Mouse (Mus musculus): ENCODE results near the gene Pde9a.
"Not testable (repeated sequence)": the region's sequence is repeated elsewhere in the genome, so short reads cannot be mapped to it uniquely, and the experiment has no call there.

The Pde9a gene

DNA sequence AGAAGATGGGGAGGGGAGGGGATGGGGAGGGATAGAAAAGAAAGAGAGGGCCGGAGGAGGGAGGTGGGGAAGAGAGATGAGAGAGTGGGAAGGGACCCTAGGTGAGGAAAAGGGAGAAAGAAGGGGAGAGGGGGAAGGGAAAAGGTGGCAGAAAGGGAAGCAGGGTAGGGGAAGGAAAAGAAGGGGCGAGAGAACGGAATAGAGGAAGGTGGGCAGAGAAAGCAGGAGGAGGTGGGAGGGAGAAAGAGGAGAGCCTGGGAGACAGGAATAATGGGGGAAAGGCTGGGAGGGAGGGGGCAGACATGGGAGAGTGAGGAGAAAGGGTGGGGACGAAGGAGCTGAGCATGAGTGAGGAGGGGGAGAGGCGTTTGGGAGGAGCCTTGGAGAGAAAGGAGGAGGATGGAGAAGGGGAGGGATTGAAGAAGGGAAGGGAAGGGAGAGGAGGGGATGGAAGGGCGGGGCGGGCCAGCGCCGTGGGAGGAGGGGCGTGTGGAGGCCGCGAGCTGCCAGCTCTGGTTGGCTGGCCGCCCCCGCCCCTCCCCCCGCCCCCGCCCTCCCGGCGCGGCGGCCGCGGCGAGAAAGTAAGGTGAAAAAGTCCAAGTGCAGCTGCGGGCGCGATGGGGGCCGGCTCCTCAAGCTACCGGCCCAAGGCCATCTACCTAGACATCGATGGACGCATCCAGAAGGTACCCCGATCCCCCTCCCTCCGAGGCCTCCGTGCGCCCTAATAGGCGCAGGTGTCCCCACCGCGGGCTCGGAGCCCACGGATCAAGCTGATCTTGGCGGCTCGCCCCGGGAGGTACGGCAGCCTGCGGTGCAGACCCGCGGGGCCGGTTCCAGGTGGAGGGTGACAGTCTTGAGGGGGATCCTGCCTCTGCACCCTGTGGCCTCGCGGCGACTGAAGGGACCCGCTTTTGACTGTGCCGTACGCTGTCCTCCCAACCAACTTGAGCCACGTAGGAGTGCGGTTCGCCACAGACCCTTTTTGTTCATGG is at the start of gene Pde9a:
Gene Pde9a (plus strand): TSS at position 540 of the 995 bp plus-strand sequence.
- peak; percentile 82 for DNase-seq

DNA sequence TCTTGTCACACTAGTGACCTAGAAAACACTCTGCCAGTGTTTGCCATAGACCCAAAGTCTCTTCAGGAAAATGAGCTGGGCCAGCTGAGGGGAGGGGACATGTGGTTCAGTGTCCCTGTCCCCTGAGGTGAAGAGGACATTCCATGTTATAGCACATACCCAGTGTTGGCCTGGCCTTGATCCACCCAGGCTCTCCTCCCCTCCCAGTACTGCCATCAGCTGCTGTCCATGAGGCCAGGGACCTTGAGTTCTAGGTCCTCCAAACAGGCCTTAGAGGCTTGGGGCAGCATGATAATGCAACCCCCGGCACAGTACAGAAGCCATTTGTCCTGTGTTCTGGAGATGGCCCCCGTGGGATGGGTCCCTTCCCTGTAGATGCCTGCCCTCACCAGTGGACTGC is 46.2 kb upstream of the Pde9a start:
- DNase-seq = no peak

DNA sequence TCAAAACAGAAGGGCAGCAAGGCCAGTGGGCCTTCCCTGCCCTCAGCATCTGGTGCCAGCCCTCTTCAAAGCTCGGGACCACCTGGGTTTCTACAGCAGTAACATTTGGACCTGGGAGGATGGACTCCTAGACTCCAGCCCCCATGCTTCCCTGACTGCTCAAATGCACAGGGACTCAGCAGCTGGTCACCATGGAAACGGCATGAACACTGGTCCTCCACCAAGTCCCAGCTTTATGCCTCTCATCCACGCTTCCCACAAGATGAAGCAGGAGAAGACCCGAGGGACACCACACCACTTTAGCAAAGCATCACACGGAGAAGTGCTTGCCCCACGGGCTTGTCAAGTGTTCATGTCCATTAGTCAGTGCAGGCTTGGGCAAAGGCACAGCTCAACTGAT is 43.8 kb upstream of the Pde9a start:
- DNase-seq = no peak

DNA sequence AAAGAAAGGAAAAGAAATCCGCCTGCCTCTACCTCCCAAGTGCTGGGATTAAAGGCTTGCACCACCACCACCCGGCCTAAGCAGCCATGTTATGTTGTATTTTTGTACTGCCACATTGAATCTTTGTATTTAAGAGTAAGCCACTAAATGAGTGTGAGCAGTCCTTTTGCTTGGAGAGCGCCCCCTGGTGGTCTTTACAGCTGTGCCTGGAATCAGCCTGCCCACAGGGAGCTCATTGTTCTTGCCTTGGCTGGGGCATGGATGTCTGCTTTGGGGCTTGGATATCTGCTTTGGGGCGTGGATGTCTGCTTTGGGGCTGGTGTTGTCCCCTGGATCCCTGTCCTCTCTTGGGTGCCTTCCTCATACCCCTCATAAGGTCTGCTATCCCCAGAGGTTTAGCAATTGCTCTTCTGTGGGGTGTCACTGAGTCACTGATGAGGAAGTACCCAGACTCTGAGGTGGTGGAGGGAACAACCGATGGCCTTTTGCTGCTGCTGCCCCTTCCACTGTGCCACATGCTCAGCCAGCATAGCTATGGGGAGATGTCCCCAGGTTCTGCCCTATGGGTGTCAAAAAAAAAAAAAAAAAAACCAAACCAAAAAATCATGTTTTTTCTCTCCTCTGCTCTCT is 41.7 kb upstream of the Pde9a start:
- peak; percentile 84 for DNase-seq

DNA sequence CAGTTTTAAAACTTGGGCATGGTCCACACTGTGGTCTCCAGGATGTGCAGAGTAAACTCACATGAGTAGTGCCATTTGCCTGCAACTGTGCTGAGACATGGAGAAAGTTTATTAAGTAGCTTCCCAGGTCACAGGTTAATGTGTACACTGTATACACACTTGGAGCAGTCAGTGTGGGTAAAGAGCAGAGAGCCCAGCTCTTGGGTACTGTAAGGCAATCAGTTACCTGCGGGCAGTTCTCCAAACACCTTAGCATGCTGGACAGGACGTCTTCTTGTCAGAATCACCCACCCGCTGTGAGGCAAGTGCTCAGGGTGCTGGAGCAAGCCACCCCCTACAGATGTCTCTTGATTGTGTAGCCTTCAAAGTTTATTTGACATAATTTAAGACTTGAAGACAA is 41.2 kb upstream of the Pde9a start:
- no peak for DNase-seq

DNA sequence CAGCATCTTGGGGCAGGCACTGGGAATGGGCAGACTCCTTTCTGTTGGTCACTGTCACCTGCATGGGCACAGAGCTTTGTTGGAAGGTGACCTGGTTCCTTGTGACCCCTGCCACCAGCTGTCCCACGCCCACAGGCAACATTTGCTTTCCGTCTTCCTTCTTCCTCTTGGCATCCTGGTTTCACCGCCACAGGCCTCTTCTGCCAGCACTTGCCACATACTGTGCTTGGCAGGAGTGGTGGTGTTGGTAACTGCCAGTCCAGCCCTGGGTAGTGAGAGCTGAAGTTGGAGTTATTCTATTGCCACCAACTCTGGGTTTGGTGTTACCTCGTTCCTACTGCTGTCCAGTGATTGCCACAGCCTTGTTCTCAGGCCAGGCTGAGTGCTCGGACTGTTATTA is 37.9 kb upstream of the Pde9a start:
- no peak for DNase-seq

DNA sequence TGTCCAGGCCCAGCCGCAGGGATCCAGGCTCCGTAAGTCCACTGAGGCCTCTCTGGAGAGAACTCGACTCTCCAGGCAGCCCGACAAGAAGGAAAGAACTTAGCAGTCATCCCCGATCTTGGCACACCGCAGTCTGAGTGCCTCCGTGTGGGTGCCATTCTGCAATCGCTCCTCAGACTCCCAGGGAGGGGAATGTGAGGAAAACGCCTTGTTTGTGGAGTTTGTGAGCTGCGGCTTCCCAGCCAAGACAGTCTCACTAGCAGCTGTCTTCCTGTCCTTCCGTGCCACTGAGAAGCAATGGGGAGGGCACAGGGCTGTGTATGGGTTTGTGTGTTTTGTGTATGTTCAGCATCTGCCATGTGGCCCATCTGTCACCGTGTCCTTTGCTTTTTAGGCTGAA is 36.6 kb upstream of the Pde9a start:
- DNase-seq = no peak

DNA sequence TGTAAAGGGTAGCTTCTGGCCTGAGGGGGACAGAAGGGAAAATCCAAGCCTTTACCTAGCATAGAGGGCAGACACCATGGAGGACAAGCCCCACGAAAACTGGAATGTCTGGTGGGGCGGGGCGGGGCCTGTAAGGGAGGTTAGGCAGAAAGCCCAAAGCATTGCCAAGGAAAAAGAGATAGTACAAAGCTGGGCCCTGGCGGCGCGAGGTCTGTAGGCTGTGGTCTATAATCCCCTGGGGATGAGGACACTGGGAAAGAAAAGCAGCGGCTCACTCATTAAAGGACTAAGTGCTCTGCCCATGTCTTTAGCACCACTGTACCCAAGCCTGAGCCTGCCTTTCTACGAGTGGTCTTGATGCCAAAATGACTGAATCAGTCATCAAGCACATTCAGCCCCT is 34.0 kb upstream of the Pde9a start:
- no peak for DNase-seq

DNA sequence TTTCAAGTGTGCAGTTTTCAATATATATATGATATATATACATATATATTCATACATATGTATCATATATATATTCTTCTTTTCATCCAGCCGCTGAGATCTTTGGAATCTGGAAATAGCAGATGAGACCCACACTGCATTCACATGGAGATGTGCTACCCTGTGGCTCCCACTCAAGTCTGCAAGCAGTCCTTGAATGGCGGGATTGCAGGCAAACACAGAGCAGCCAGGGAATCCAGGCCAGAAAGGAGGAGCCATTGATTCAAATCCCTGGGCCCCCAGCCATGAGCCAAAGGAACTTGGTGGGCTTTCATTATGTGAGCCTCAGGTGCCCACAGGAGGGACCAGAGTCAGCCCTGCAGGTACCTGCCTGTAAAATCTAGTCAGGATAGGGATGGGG is 32.8 kb upstream of the Pde9a start:
- no peak for DNase-seq

DNA sequence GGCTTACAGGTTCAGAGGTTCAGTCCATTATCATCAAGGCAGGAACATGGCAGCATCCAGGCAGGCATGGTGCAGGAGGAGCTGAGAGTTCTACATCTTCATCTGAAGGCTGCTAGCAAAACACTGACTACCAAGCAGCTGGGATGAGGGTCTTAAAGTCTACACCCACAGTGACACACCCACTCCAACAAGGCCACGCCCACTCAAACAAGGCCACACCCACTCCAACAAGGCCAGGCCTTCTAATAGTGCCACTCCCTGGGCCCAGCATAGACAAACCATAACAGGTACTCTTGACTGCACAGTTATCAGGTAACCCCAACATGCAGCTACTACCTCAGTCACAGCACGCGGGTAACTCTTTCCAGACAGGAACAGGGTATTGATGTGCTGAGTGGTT is 31.3 kb upstream of the Pde9a start:
- not testable (repeated sequence) for DNase-seq

DNA sequence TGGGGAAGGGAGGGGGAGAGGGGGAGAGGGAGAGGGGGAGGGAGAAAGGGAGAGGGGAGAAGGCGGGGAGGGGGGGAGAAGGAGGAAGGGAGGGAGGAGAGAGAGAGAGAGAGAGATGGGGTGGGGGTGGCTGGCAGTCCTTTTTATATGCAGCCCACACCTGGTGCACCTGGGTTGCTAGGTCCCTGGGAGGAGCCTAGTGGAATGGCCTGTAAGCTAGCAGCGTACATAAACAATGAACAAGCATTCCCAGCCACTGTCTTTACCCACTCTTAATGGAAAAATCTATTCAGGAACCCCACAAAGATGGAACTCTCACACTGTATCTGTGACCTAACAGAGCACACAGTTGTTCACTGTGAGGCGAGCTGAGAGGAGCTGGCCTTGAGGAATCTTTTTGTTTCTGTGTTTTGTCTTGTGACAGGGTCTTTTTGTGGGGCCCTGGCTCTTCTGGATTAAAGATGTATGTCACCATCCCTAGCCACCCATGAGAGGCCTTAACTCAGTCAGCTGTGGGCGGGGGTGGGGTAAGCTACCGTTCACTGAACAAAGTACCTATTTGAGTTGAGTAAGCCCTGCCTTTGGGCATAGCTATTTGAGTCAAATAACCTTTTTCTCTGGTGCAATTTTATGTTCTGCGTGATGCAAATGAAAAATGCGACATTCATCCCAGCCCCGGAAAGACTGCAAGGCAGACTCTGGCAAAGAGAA is 30.1 kb upstream of the Pde9a start:
- no peak for DNase-seq

DNA sequence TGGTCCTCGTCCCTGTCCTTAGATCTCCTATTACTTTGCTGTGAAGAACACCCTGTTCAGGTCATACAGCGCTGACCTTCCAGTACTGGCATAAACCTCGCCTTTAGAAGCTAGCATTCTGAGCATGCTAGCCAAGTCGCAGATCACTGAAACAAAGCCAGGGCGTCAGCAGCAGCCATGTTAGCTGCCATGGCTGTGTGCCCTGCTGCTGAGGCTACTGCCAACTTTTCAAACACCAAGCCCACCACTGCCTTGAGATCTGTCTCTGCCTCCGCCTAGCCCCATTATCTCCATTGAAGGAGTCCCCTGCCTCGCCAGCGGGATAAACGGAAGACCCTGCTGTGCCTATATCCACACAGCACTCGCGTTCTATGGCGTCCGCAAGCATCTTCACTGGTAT is 25.4 kb upstream of the Pde9a start:
- DNase-seq = peak; percentile 35

DNA sequence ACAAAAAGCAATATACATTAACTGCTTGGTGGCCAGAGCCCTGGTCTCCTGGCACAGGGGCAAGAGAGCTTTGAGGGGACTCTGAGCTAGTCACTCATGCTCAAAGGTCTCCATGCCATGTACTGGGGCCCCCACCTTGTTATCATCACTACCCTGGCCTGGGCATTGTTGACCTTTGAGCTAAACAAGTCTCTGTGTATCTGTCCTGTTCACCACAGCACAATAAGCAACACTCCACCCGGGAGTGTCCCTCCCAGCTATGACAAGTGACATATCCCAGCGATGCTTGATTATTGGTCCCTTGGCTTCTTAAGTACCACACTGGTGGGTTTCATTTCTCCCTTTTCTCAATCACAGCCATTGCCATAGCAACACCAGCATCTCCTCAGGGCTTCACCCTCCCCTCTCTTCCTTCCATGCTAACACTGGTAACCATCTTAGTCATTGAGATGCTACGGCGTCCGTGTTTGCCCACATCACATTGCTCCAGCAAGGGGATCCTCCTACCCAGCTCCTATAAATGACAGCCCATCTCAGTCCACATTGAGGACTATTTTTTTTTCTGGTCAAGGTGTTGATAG is 20.3 kb upstream of the Pde9a start:
- DNase-seq = no peak

DNA sequence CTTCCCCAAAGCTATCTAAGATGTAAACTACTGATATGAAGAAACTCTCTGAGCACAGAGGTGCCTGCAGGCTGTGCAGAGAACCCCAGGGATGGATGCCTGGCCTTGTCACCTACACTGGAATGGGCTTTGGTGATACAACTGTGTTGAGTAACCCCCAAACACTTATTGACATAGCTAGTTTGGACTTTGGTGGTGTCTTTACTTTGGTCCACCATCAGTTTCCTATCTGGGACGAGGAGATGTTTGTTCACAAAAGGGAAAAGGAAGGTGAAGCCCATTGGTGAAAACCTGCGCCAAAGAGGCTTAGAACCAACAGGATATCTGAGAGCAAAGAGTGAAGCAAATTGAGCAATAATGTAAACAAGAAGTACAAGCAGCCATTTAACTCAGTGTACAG is 15.8 kb upstream of the Pde9a start:
- no peak for DNase-seq

DNA sequence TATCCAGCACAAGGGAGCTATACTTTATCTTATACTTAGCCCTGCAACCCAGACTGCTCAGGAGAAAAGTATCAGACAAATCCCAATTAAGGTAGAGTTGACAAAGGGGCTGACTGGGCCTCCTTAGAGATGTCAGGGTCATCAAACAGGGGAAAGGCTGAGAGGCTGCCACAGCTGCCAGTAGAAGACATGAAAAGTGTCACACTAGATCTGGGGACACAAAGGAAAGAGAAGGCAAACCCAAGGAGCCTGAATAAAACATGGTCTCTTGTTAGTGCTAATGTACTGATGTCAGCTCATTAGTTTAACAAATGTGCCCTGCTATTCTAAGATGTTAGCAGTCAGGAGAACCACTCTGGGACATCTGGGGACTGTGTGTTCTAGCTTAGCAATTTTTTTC is 15.1 kb upstream of the Pde9a start:
- DNase-seq = no peak

DNA sequence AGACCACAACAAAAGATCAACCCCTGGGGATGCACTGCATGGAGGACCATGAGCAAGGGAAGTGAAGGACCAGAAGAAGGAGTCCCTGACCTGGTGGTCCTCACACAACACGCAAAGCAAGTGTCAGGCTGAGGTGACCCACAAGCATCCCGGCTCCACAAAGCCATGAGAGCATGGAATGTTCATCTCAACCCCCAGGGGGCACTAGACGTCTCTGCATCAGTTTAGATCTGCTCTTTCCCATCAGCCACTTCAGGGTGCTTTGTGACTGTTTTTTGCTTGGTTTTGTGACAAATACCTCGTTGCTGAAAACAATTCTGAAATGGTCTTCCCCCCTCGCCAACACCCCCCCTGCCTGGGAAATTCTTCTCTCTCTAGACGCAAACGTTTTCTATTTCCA is 8.0 kb upstream of the Pde9a start:
- peak; percentile 86 for DNase-seq

DNA sequence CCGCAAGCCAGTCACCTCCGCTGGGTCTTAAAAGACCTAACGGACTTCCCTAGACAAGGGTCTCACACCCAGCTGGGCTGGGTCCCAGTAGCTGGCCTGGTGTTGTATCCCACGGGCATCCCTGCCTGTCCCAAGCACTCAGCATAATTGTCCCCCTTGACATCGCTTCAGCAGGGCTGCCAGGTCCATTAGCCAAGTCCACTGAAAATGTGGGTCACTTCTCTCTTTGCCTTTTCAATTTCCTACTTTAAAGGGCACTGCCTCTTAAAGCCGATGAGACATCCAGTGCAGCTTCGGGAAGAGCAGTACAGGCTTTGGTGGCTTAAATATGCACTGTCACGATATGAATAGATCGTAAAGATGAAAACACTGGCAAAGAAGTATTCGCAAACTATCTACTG is 7.6 kb upstream of the Pde9a start:
- peak; percentile 25 for DNase-seq

DNA sequence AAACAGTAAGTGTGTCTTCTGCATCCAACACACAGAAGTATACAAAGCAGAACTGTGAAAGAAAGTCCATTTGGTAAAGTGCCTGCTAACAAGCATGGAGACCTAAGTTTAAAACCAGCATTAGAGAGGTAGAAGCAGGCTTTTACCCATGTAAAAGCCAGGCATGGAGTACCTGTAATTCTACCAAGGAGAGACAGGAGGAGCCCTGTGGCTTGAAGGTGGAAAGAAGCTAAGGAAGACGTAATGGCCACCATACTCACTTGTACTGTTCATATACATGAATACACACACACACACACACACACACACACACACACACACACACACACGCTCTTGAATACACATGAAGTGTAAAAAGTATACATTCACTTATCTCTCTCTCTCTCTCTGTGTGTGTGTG is 6.9 kb upstream of the Pde9a start:
- DNase-seq = no peak

DNA sequence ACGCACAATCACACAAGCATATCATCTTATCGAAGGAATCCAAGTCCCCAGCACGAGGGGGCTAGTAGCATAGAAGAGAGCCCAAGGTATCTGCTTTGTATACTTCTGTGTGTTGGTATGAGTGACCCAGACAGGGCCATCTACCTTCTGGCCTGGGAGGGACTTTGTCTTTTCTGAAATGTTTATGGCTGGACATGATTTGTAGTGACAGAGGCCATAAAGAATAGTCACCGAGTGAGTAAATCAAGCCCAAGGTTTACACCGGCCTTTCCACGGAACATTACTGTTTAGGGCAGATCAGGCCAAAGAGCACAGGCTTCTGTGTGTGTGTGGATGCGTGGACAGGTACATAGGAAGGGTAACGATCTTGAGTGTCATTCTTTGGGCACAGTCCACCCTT is 6.1 kb upstream of the Pde9a start:
- no peak for DNase-seq

DNA sequence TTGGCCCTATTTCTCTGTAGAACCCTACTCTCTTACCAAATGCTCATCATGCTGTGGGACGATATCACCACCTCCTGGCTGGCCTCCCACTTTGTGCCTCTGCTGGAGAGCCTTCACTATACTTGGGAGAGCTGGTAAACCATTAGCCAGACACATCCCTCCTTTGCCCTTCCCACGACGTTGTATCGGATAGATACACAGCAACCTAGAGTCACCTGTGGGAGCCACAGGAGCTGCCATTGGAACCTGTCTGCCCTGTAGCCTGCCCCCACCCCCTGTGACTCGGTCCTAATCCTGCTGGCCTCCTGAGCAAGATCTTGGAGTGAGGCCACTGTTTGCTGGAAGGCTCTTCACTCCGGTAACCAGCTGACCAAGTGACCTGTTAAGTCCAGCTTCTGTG is 2.7 kb upstream of the Pde9a start:
- DNase-seq = peak; percentile 43

DNA sequence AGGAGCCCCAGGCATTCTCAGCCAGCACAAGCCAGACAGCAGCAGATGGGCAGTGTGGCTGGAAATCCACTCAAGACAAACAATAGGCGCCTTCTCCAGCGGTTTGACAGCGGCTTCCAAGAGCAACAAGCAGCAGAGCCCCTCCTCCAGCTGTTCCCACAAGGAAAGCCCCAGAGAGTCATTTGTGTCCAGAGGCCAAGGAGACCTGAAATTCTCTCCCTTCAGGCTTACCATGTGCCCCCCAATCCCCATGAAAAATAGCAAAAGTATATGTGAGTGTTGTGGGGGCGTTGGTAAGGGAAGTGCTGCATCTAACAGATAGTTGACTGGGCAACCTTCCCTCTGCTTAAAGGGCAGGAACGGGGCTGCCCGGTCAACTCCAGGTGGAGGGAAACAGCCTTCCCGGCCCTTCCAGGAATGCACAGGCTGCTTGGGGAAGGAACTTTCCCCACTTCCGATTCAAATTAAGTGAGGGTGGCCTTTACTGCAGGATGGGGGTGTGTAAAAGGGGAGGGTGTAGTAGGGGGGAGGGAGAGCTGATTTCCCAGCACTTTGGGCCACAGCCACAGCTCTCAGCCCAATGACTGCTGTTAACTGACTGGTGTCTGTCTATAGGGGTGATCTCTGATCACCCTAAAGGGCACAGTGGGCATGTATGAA is 912 bp upstream of the Pde9a start:
- DNase-seq = peak; percentile 59

DNA sequence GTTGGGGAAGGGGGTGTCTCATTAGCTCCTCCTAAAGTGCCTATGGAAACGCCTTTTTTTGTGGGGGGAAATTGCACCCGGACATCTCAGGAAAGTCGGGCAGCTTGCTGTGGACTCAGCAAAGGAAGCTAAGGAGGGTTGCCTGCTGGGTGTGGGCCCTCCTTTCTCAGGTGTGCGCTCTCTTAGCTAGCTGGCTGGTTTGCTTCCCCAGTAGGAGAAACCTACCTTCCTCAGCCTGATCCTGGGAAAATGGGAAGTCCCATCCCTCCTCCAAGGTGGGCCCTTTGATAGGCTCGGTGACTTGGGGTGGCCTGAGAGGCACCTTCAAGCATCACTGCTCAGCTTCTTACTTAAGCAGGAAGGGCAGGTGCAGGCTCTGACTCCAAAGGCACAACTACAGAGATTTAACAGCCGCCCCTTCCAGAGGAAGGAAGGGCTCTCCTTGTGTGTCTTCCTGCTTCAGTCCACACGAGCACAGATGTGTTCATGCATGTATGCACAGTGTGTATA is 811 bp downstream of the Pde9a start:
- no peak for DNase-seq
